Mouse (Mus musculus) embryonic fibroblast, embryonic 13.5 days (primary cell): ENCODE data around the gene Ubxn7.

ENCODE experiments used
- CTCF ChIP-seq: IDR thresholded peaks from 2 replicates; pipeline ENCODE4 v1.5.1; 2011; ENCODE audit warnings: mild to moderate bottlenecking, control low read depth, low read length, moderate library complexity, borderline replicate concordance; ENCODE audit not compliant: insufficient read depth
- POLR2A ChIP-seq: IDR thresholded peaks from 2 replicates; pipeline ENCODE4 v1.6.1; 2011; ENCODE audit warnings: low read depth, mild to moderate bottlenecking, control low read depth, low read length, moderate library complexity

DNA sequence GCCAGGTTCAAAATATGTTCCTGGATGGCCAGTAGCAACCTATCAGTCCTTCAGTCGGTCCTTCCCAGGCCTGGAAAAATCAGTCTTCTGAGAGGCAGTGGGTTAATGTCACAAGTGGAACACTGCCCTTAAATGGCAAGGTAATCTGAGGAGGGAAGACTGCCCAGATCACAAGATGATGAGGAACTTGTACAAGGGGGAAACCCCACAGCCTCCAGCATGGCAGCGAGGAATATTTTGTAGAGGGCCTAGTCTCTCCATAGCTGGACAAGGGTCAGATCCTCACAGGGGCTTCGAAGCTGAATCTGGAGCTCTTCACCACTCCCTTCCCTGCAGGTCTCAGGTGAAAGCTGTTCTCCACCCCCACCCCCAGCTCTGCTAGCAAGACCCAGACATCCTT is 70.8 kb downstream of the Ubxn7 start:
- no peak for TF ChIP-seq CTCF
- no peak for TF ChIP-seq POLR2A
